Mouse (Mus musculus): ENCODE results near the gene Aurkb.
A peak's percentile ranks its signal among the peaks of the same experiment; 100 is the strongest.

The Aurkb gene

GRCm38 (mm10) chr11:69098039-69098761, 52.8 kb downstream of the Aurkb start:
- DNase-seq (ENCODE audit: low spot score): no peak

GRCm38 (mm10) chr11:69098762-69099091, 53.3 kb downstream of the Aurkb start:
- DNase-seq (ENCODE audit: low spot score): peak; percentile 95

- DNase-seq (ENCODE audit: low spot score): no peak
These were observed 53.9 kb downstream of the Aurkb start for GRCm38 (mm10) chr11:69099177-69099914.

- DNase-seq (ENCODE audit: low spot score): peak; percentile 87
These were observed 54.5 kb downstream of the Aurkb start for GRCm38 (mm10) chr11:69099915-69100345.

GRCm38 (mm10) chr11:69100639-69101360, 55.4 kb downstream of the Aurkb start:
- DNase-seq (ENCODE audit: low spot score): no peak
